Mouse (Mus musculus): Measurements from ENCODE around the gene Sh3gl3.
A peak's percentile ranks its signal among the peaks of the same experiment; 100 is the strongest.

Gene Sh3gl3

GRCm38 (mm10) chr7:82294611-82295010, 121.0 kb downstream of the Sh3gl3 start:
- no peak for DNase-seq

GRCm38 (mm10) chr7:82308398-82308797, 134.8 kb downstream of the Sh3gl3 start:
- DNase-seq: peak; percentile 39

GRCm38 (mm10) chr7:82318515-82318914, 144.9 kb downstream of the Sh3gl3 start:
- no peak for DNase-seq

- no peak for DNase-seq
These were observed 153.0 kb downstream of the Sh3gl3 start for GRCm38 (mm10) chr7:82326616-82327015.

- no peak for DNase-seq
These were observed 153.6 kb downstream of the Sh3gl3 start for GRCm38 (mm10) chr7:82327201-82327600.

GRCm38 (mm10) chr7:82327881-82328280, 154.2 kb downstream of the Sh3gl3 start:
- no peak for DNase-seq

GRCm38 (mm10) chr7:82329831-82330230, 156.2 kb downstream of the Sh3gl3 start:
- no peak for DNase-seq

- DNase-seq: no peak
These were observed 157.2 kb downstream of the Sh3gl3 start for GRCm38 (mm10) chr7:82330860-82331259.

- peak; percentile 55 for DNase-seq
These were observed 160.4 kb downstream of the Sh3gl3 start for GRCm38 (mm10) chr7:82334000-82334399.

- DNase-seq: peak; percentile 40
These were observed 161.8 kb downstream of the Sh3gl3 start, which contains the start of gene Adamtsl3 for GRCm38 (mm10) chr7:82335211-82336121. Adamtsl3 (plus strand) TSS chr7:82335694.

- DNase-seq: peak; percentile 39
These were observed 162.5 kb downstream of the Sh3gl3 start for GRCm38 (mm10) chr7:82336132-82336531.

GRCm38 (mm10) chr7:82338121-82338520, 164.5 kb downstream of the Sh3gl3 start:
- DNase-seq: peak; percentile 31

- no peak for DNase-seq
These were observed 164.9 kb downstream of the Sh3gl3 start for GRCm38 (mm10) chr7:82338532-82338931.

- DNase-seq: no peak
These were observed 165.6 kb downstream of the Sh3gl3 start for GRCm38 (mm10) chr7:82339214-82339613.

- no peak for DNase-seq
These were observed 167.8 kb downstream of the Sh3gl3 start for GRCm38 (mm10) chr7:82341476-82341875.

GRCm38 (mm10) chr7:82346706-82347105, 173.1 kb downstream of the Sh3gl3 start:
- no peak for DNase-seq

GRCm38 (mm10) chr7:82349796-82350195, 176.2 kb downstream of the Sh3gl3 start:
- DNase-seq: no peak

GRCm38 (mm10) chr7:82350421-82350820, 176.8 kb downstream of the Sh3gl3 start:
- DNase-seq: no peak

Data from retina, postnatal 1 day (tissue).